Mouse (Mus musculus) liver, embryonic 14.5 days (tissue): ENCODE results near the gene Pdik1l.

Source experiments
- CTCF ChIP-seq: IDR thresholded peaks from 2 replicates; pipeline ENCODE4 v1.5.1; 2016; ENCODE audit warnings: antibody characterized with exemption, low read depth, control low read depth
- EP300 ChIP-seq: IDR thresholded peaks from 2 replicates; pipeline ENCODE4 v1.6.1; 2016; ENCODE audit warnings: antibody characterized with exemption, low read depth

- no peak for TF ChIP-seq CTCF
- no peak for TF ChIP-seq EP300
Observed at GRCm38 (mm10) chr4:134312341-134312740, 24.6 kb upstream of the Pdik1l start.
